Mouse (Mus musculus) neural tube, embryonic 15.5 days (tissue): ENCODE measurements around the gene Ttbk2. TPM values are rescaled to one million over a fixed set of nuclear protein-coding genes. Genes with fewer than 3 reads are reported as not detected.

ENCODE experiments used
- ATAC-seq: fragments of 200-750 bp; cut with Nextera tagmentation; 2 replicates; pipeline ENCODE4 v1.8.0; 2017; ENCODE audit warnings: mild to moderate bottlenecking, moderate TSS enrichment, moderate library complexity; ENCODE audit not compliant: low FRiP score
- H3K27ac ChIP-seq: fragments of 300-500 bp; sonication (generic); replicated peaks from 2 replicates; pipeline ENCODE4 v1.5.1; 2015; ENCODE audit warnings: mild to moderate bottlenecking, inconsistent platforms
- H3K27me3 ChIP-seq: fragments of 300-500 bp; sonication (generic); replicated peaks from 2 replicates; pipeline ENCODE4 v1.6.1; 2015; ENCODE audit warnings: inconsistent platforms
- H3K36me3 ChIP-seq: fragments of 300-500 bp; sonication (generic); 2 replicates; pipeline ENCODE4 v1.6.1; 2015; ENCODE audit warnings: inconsistent platforms
- H3K4me1 ChIP-seq: fragments of 300-500 bp; sonication (generic); 2 replicates; pipeline ENCODE4 v1.6.1; 2015; ENCODE audit warnings: inconsistent platforms
- H3K4me2 ChIP-seq: fragments of 300-500 bp; sonication (generic); 2 replicates; pipeline ENCODE4 v1.6.1; 2015; ENCODE audit warnings: inconsistent platforms, mild to moderate bottlenecking, moderate library complexity
- H3K4me3 ChIP-seq: fragments of 300-500 bp; sonication (generic); replicated peaks from 2 replicates; pipeline ENCODE4 v1.5.1; 2015; ENCODE audit warnings: mild to moderate bottlenecking, inconsistent platforms
- H3K9ac ChIP-seq: fragments of 300-500 bp; sonication (generic); replicated peaks from 2 replicates; pipeline ENCODE4 v1.6.1; 2015; ENCODE audit warnings: mild to moderate bottlenecking, inconsistent platforms
- H3K9me3 ChIP-seq: fragments of 300-500 bp; sonication (generic); replicated peaks from 2 replicates; pipeline ENCODE4 v1.6.1; 2016; ENCODE audit warnings: inconsistent platforms
- WGBS: fragments of 180-500 bp; shearing (Covaris S2); methylation state at CpG from one replicate; pipeline ENCODE4 v1.1.7; 2015; ENCODE audit warnings: mixed read lengths; 5-methylcytosine and 5-hydroxymethylcytosine counted together
- polyA plus RNA-seq: library from polyadenylated mRNA; unstranded; fragments of >200 nt; fragmentation: Nextera tagmentation; extraction: Ambion mirVana; gene quantifications from 2 replicates; pipeline ENCODE4 v1.2.1, GENCODE M21; 2015

Gene Ttbk2
- polyA plus RNA-seq, 1 experiment from 2014 or later, result 13.3 TPM

DNA sequence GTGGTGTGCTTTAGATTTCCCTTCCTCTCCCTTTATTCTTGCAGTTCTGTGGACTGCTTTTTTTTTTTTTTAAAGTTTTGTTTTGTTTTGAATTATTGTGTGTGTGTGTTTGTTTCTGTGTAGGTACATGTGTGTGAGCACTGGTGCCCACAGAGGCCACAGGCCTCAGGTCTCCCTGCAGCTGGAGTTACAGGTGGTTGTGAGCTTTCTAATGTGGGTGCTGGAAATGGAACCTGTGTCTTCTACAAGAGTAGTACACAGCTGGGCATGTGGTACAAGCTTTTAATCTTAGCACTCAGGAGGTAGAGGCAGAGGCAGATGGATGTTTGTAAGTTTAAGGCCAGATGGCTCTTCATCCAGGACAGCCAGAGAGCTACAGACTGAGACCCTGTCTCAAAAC is 143.4 kb downstream of the Ttbk2 start:
- Histone ChIP-seq H3K4me3 (no peak overlapping the region), H3K4me2 (no peak overlapping the region), H3K9me3 (no peaks in the 10 kb centered on the region), H3K27ac (no peak overlapping the region), H3K9ac (no peak overlapping the region), H3K36me3 (peaks cover 9% of the 10 kb centered on the region; the same call in 1 of the 2 replicates), H3K4me1 (no peaks in the 10 kb centered on the region), H3K27me3 (no peaks in the 10 kb centered on the region)
- ATAC-seq, result no peak

DNA sequence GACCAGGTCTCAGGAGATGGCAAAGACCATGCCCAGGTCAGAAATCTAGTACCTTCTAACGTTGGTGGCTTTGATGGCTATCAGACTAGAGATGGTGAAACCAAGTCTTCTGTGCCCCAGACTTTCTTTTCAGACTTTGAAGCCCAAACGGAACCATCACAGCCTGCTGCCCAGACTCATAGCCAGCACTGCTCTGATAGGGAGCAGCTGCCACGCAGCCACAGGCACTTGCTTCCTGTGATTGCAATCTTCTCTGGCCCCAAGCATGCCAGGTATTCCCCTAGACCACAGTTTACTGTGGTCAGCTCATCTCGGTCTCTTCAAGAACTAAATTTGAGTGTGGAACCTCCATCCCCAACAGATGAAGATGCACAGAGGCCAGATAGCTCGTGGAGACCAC is 147.7 kb downstream of the Ttbk2 start:
- Histone ChIP-seq H3K4me2 (no peak overlapping the region), H3K4me3 (no peak overlapping the region), H3K9me3 (no peaks in the 10 kb centered on the region), H3K27ac (no peak overlapping the region), H3K36me3 (peaks cover 43% of the 10 kb centered on the region), H3K4me1 (no peaks in the 10 kb centered on the region), H3K27me3 (no peaks in the 10 kb centered on the region), H3K9ac (no peak overlapping the region)
- ATAC-seq, result no peak
- 83% methylated on average over 5 of the region's 5 CpGs for WGBS

DNA sequence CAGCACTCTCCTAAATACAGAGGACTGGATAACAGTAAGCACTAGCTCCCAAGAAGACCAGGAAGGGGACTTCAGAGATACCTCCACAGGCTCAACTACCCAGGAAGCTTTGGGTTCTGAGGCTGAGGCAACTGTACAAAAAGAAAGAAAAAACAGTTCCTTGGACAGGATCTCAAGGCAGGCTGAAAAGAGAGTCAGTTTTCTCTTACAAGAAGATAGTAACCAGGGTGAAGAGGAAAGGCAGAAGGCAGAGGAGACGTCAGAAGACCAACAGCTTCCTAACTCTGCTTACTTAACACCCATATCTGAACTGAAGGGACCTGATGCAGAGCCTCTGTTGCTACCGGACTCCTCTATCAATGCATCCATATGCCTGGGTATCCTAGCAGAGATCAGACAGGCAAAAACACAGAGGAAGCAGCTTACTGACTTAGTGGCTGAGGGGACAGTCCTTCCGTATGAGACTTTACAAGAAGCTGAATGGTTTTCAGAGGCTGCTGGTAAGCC is 150.0 kb downstream of the Ttbk2 start:
- no peak for ATAC-seq
- Histone ChIP-seq H3K27ac (no peak overlapping the region), H3K9me3 (no peaks in the 10 kb centered on the region), H3K27me3 (no peaks in the 10 kb centered on the region), H3K36me3 (peaks cover 59% of the 10 kb centered on the region), H3K4me3 (no peak overlapping the region), H3K4me1 (no peaks in the 10 kb centered on the region), H3K4me2 (no peak overlapping the region), H3K9ac (no peak overlapping the region)
- 91% methylated on average over 3 of the region's 3 CpGs for WGBS

DNA sequence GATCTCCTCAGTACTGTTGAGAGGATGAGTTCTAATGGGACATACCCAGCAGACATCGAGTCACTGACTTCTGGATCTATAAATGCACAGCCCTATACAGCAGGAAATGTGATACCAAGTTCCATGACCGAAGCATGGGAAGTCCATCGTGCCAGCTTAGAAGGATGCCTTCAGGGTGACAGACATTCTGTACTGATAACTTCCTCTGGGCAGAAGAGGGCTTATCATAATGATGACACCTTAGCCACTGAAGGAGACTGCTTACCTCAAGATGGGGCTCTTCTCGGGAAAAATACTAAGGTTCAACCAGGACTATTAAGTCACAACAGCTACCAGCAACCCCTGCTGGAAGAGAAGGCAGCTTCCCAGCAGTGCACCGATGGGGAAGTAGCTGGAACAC is 152.6 kb downstream of the Ttbk2 start:
- Histone ChIP-seq H3K9me3 (no peaks in the 10 kb centered on the region), H3K27ac (no peak overlapping the region), H3K9ac (no peak overlapping the region), H3K36me3 (peaks cover 63% of the 10 kb centered on the region), H3K27me3 (no peaks in the 10 kb centered on the region), H3K4me2 (no peak overlapping the region), H3K4me1 (no peaks in the 10 kb centered on the region), H3K4me3 (no peak overlapping the region)
- no peak for ATAC-seq
- 89% methylated on average over 5 of the region's 5 CpGs for WGBS

Other genes starting within 250 kb of the Ttbk2 start
- gene Haus2, start 241.2 kb downstream of the Ttbk2 start, polyA plus RNA-seq, result 26.2 and 27.9 TPM in 2 replicates
- 32.7 and 36.7 TPM in 2 replicates for gene Lrrc57, start 241.1 kb downstream of the Ttbk2 start, polyA plus RNA-seq
- gene Stard9, start 221.5 kb downstream of the Ttbk2 start, polyA plus RNA-seq, result 4.2 and 4.3 TPM in 2 replicates
- 5.7 and 6.3 TPM in 2 replicates for gene Cdan1, start 476 bp downstream of the Ttbk2 start, polyA plus RNA-seq
- 29.7 and 33.0 TPM in 2 replicates for gene Ubr1, start 120.1 kb upstream of the Ttbk2 start, polyA plus RNA-seq
- gene Tmem62, start 126.4 kb upstream of the Ttbk2 start, polyA plus RNA-seq, result 15.0 and 15.1 TPM in 2 replicates
- 78.0 and 81.7 TPM in 2 replicates for gene Ccndbp1, start 157.8 kb upstream of the Ttbk2 start, polyA plus RNA-seq
- 0.37 and 0.75 TPM in 2 replicates for gene Epb42, start 186.5 kb upstream of the Ttbk2 start, polyA plus RNA-seq
- gene Tgm5, start 235.2 kb upstream of the Ttbk2 start, polyA plus RNA-seq, result 0.09 and 0.14 TPM in 2 replicates